Comparison of ENCODE assay signal across 14 mouse cellular contexts in the genomic region with DNA sequence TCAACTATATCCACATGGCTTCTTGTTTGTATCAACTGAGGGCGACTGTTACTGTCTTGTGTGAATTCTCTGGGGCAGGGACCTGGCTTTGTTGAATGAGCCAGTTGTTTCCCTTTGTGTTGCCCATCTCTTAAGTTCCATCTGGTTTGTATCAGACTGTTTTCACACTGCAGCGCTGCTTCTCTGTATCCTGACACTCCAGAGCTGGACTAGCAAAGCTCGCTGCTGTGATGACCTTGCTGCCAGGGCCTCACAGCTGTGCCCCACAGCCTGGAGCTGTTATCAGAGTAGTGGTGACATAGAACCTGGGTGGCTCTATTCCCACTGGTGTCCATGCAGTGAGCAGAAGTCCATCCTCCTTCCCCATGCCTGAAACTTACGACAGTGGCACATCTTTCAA.
DNase-seq lines count a peak whose midpoint lies in the region; ATAC-seq lines count a peak whose summit lies in the region.
"Had no signal": no experiment of that assay in that cellular context is flagged by ENCODE, and none has a peak within 500 bp of the region (broad histone marks: within the 10 kb centered on the region; RNA-seq: fewer than 3 reads in every experiment).

No protein-coding gene starts in this region.

- H3K4me3 ChIP-seq in forebrain, embryonic 10.5 days: no peak overlapping the region
- H3K4me3 ChIP-seq in forebrain, embryonic 15.5 days: no peak overlapping the region
- no peak overlapping the region for H3K4me3 ChIP-seq in neural tube, embryonic 15.5 days (replicated peaks)
- no peak overlapping the region for H3K4me3 ChIP-seq in heart, embryonic 11.5 days (ENCODE audit: low read depth, low read length)
- H3K4me3 ChIP-seq: forebrain, embryonic 12.5 days; heart, adult 2 months; midbrain, embryonic 13.5 days had no signal

- 73% methylated on average over 4 of the region's 4 CpGs for WGBS in forebrain, embryonic 10.5 days
- 77% methylated on average over 4 of the region's 4 CpGs for WGBS in forebrain, embryonic 15.5 days
- WGBS in neural tube, embryonic 15.5 days: 74% methylated on average over 4 of the region's 4 CpGs
- 9% methylated on average over 4 of the region's 4 CpGs for WGBS in heart, embryonic 11.5 days (ENCODE audit: insufficient replicate concordance)

- H3K27me3 ChIP-seq in forebrain, embryonic 10.5 days (ENCODE audit: poor library complexity, severe bottlenecking): no peaks in the 10 kb centered on the region
- no peaks in the 10 kb centered on the region for H3K27me3 ChIP-seq in forebrain, embryonic 15.5 days
- no peaks in the 10 kb centered on the region for H3K27me3 ChIP-seq in neural tube, embryonic 15.5 days (replicated peaks)
- no peaks in the 10 kb centered on the region for H3K27me3 ChIP-seq in heart, embryonic 11.5 days (ENCODE audit: control insufficient read depth, insufficient read depth, low read length)
- H3K27me3 ChIP-seq: forebrain, embryonic 12.5 days; midbrain, embryonic 13.5 days had no signal

- no peak overlapping the region for H3K9ac ChIP-seq in forebrain, embryonic 15.5 days (replicated peaks)
- no peak overlapping the region for H3K9ac ChIP-seq in neural tube, embryonic 15.5 days (replicated peaks)
- H3K9ac ChIP-seq in heart, embryonic 11.5 days (ENCODE audit: low read depth, low read length): 0 out of 2 replicates have a peak overlapping the region, but pooled peaks have one; percentile 3
- H3K9ac ChIP-seq: forebrain, embryonic 12.5 days; midbrain, embryonic 13.5 days had no signal

- H3K27ac ChIP-seq in forebrain, embryonic 10.5 days: peak overlapping the region; percentile 48; the same call in 1 of the 2 replicates
- H3K27ac ChIP-seq in forebrain, embryonic 15.5 days (replicated peaks): no peak overlapping the region
- H3K27ac ChIP-seq in neural tube, embryonic 15.5 days (replicated peaks): no peak overlapping the region
- peak overlapping the region; percentile 91 for H3K27ac ChIP-seq in heart, embryonic 11.5 days (ENCODE audit: low read depth, low read length)
- H3K27ac ChIP-seq: forebrain, embryonic 12.5 days; heart, adult 2 months; midbrain, embryonic 13.5 days had no signal

- no peak overlapping the region for H3K4me2 ChIP-seq in forebrain, embryonic 15.5 days (replicated peaks)
- no peak overlapping the region for H3K4me2 ChIP-seq in neural tube, embryonic 15.5 days
- H3K4me2 ChIP-seq in heart, embryonic 11.5 days: 0 out of 2 replicates have a peak overlapping the region, but pooled peaks have one; percentile 0
- H3K4me2 ChIP-seq: forebrain, embryonic 12.5 days; midbrain, embryonic 13.5 days had no signal

- H3K36me3 ChIP-seq in forebrain, embryonic 10.5 days (replicated peaks): peaks cover 31% of the 10 kb centered on the region
- 0 out of 2 replicates have a peak, but pooled peaks cover 9% of the 10 kb centered on the region for H3K36me3 ChIP-seq in forebrain, embryonic 15.5 days
- 0 out of 2 replicates have a peak, but pooled peaks cover 5% of the 10 kb centered on the region for H3K36me3 ChIP-seq in neural tube, embryonic 15.5 days
- no peaks in the 10 kb centered on the region; the same call in 1 of the 2 replicates for H3K36me3 ChIP-seq in heart, embryonic 11.5 days (ENCODE audit: control insufficient read depth, insufficient read depth, low read length)

- H3K4me1 ChIP-seq in forebrain, embryonic 10.5 days: peaks cover 9% of the 10 kb centered on the region; the same call in 1 of the 2 replicates
- H3K4me1 ChIP-seq in forebrain, embryonic 15.5 days: no peaks in the 10 kb centered on the region
- H3K4me1 ChIP-seq in neural tube, embryonic 15.5 days: no peaks in the 10 kb centered on the region
- peaks cover 18% of the 10 kb centered on the region for H3K4me1 ChIP-seq in heart, embryonic 11.5 days (ENCODE audit: control insufficient read depth, insufficient read depth, low read length)
- H3K4me1 ChIP-seq: forebrain, embryonic 12.5 days; midbrain, embryonic 13.5 days had no signal

- ATAC-seq in forebrain, embryonic 15.5 days (replicated peaks): no peak
- ATAC-seq in neural tube, embryonic 15.5 days (ENCODE audit: low FRiP score): no peak
- ATAC-seq in heart, embryonic 11.5 days (replicated peaks; ENCODE audit: insufficient number of reproducible peaks, low FRiP score, low TSS enrichment): no peak; the same call in 1 of the 2 replicates
- ATAC-seq in megakaryocyte-erythroid progenitor cell, adult 5-6 weeks (replicated peaks; ENCODE audit: low FRiP score, low TSS enrichment, poor library complexity, severe bottlenecking): peak; percentile 62
- ATAC-seq: midbrain, embryonic 13.5 days had no signal

- no peak for DNase-seq in forebrain, embryonic 10.5 days (ENCODE audit: extremely low spot score, low spot score)
- DNase-seq in neural tube, embryonic 10.5 days (ENCODE audit: extremely low spot score, low spot score): peak; percentile 53
- no peak for DNase-seq in thymus, postnatal 4 days
- no peak for DNase-seq in thymus, postnatal 14 days
- DNase-seq: B cell, adult 2 months; cerebellum, postnatal 10 days; kidney, adult 9 months had no signal

- no peaks in the 10 kb centered on the region for H3K9me3 ChIP-seq in forebrain, embryonic 10.5 days
- no peaks in the 10 kb centered on the region for H3K9me3 ChIP-seq in forebrain, embryonic 15.5 days
- H3K9me3 ChIP-seq in neural tube, embryonic 15.5 days (replicated peaks): no peaks in the 10 kb centered on the region
- no peaks in the 10 kb centered on the region for H3K9me3 ChIP-seq in heart, embryonic 11.5 days (replicated peaks; ENCODE audit: control insufficient read depth, low read length)
- H3K9me3 ChIP-seq: forebrain, embryonic 12.5 days; midbrain, embryonic 13.5 days had no signal

Comparison
In these comparisons a context has a peak if more than half of its experiments do, and no peak if none do; other contexts are left out.
1. H3K27ac ChIP-seq: peak in forebrain, embryonic 10.5 days (single experiment) and heart, embryonic 11.5 days (single experiment); none in forebrain, embryonic 15.5 days (single experiment) and neural tube, embryonic 15.5 days (single experiment).